Mouse (Mus musculus) ES-E14 (cell line): ENCODE results near the gene Uvrag.

Experiments used
- CHD2 ChIP-seq: IDR thresholded peaks from 2 replicates; pipeline ENCODE4 v1.6.1; 2014; ENCODE audit warnings: mild to moderate bottlenecking, low read depth, low read length, inconsistent platforms
- MAFK ChIP-seq: IDR thresholded peaks from 2 replicates; pipeline ENCODE4 v1.6.1; 2014; ENCODE audit warnings: mild to moderate bottlenecking, low read depth, low read length, inconsistent platforms; ENCODE audit not compliant: insufficient read depth
- ZC3H11A ChIP-seq: IDR thresholded peaks from 2 replicates; pipeline ENCODE4 v1.6.1; 2012; ENCODE audit warnings: low read depth, mild to moderate bottlenecking, inconsistent platforms, low read length, borderline replicate concordance

DNA sequence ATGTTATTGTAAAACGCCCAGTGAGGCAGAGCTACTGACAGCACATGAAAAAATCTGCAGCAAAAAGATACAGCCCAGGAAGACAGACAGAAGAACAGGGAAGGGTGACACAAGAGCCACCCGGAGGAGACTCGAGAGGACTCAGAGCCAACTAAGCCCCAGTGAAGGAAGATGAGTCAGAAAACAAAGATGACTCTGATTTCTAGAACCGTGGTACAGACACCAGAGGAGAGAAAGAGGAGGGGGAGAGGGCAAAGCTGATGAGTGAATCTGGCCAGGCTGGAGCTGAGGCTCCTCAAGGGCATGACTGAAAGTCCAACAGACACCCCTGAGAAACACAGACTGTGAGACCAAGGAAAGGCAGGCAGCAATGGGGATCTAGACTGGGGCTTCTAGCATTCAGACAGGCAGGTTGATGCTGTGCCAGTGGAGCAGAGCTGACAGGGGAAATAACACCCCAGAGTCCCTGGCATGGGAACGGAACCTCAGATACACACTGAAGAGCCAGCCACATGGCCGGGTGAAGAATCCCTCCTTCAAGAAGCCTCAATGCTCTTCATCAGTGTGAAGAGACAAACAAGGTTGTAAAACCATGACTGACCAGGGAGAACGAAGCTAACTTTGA is 79.8 kb downstream of the Uvrag start:
- no peak for TF ChIP-seq CHD2
- no peak for TF ChIP-seq ZC3H11A
- no peak for TF ChIP-seq MAFK
